Mouse (Mus musculus) thymus, postnatal 0 days (tissue): ENCODE measurements around the gene Trim28. TPM values are rescaled to one million over a fixed set of nuclear protein-coding genes. Genes with fewer than 3 reads are reported as not detected.

Experiments
- DNase-seq: peaks from one replicate; pipeline ENCODE4 v3.0.0-alpha.2; 2015; ENCODE audit warnings: low spot score
- polyA plus RNA-seq: library from polyadenylated mRNA; unstranded; fragments of >200 nt; fragmentation: Nextera tagmentation; extraction: Ambion mirVana; gene quantifications from 2 replicates; pipeline ENCODE4 v1.2.1, GENCODE M21; 2015

Trim28 gene
- polyA plus RNA-seq, 1 experiment from 2014 or later = 274 TPM

- DNase-seq = no peak
These were observed 861 bp upstream of the Trim28 start, which contains the start of gene Slc27a5 for GRCm38 (mm10) chr7:12998053-12998452. Gene Slc27a5, minus strand, starts transcription at chr7:12998192.

- DNase-seq = no peak
These were observed 2.7 kb downstream of the Trim28 start for GRCm38 (mm10) chr7:13001584-13001983.

- no peak for DNase-seq
These were observed 4.5 kb downstream of the Trim28 start for GRCm38 (mm10) chr7:13003380-13003779.

- DNase-seq = no peak
These were observed 7.1 kb downstream of the Trim28 start for GRCm38 (mm10) chr7:13006011-13006410.

- DNase-seq = no peak
These were observed 7.6 kb downstream of the Trim28 start for GRCm38 (mm10) chr7:13006531-13006930.

- no peak for DNase-seq
These were observed 8.6 kb downstream of the Trim28 start for GRCm38 (mm10) chr7:13007341-13008092.

- DNase-seq = peak; percentile 95
These were observed 10.5 kb downstream of the Trim28 start for GRCm38 (mm10) chr7:13009143-13010004.

- DNase-seq = no peak
These were observed 11.3 kb downstream of the Trim28 start, which contains the start of gene Zbtb45 for GRCm38 (mm10) chr7:13010005-13010908. Gene Zbtb45, minus strand, starts transcription at chr7:13010034.

GRCm38 (mm10) chr7:13013671-13014070, 14.8 kb downstream of the Trim28 start:
- no peak for DNase-seq

GRCm38 (mm10) chr7:13014275-13014839, 15.4 kb downstream of the Trim28 start:
- DNase-seq = no peak

GRCm38 (mm10) chr7:13015217-13015616, 16.3 kb downstream of the Trim28 start:
- no peak for DNase-seq

- DNase-seq = peak; percentile 79
These were observed 24.0 kb downstream of the Trim28 start for GRCm38 (mm10) chr7:13022773-13023535.

- DNase-seq = peak; percentile 96
These were observed 25.2 kb downstream of the Trim28 start for GRCm38 (mm10) chr7:13023928-13024731.

GRCm38 (mm10) chr7:13024805-13025204, 25.9 kb downstream of the Trim28 start:
- peak; percentile 78 for DNase-seq

GRCm38 (mm10) chr7:13025511-13026112, 26.7 kb downstream of the Trim28 start:
- no peak for DNase-seq

GRCm38 (mm10) chr7:13028986-13029385, 30.1 kb downstream of the Trim28 start:
- no peak for DNase-seq

GRCm38 (mm10) chr7:13031069-13031468, 32.2 kb downstream of the Trim28 start:
- DNase-seq = peak; percentile 36

GRCm38 (mm10) chr7:13031983-13032382, 33.1 kb downstream of the Trim28 start:
- DNase-seq = no peak

- no peak for DNase-seq
These were observed 33.6 kb downstream of the Trim28 start for GRCm38 (mm10) chr7:13032541-13032940.
